Mouse (Mus musculus) hindbrain, embryonic 13.5 days (tissue): ENCODE results near the gene Snx17. TPM values are rescaled to one million over a fixed set of nuclear protein-coding genes. Genes with fewer than 3 reads are reported as not detected.
"Not testable (repeated sequence)": the region's sequence is repeated elsewhere in the genome, so short reads cannot be mapped to it uniquely, and the experiment has no call there.

Experiments
- ATAC-seq: fragments of 200-750 bp; cut with Nextera tagmentation; 2 replicates; pipeline ENCODE4 v1.8.0; 2017; ENCODE audit warnings: moderate TSS enrichment; ENCODE audit not compliant: low FRiP score
- H3K27ac ChIP-seq: fragments of 300-500 bp; sonication (generic); 2 replicates; pipeline ENCODE4 v1.5.1; 2015; ENCODE audit warnings: inconsistent platforms, mild to moderate bottlenecking, moderate library complexity
- H3K27me3 ChIP-seq: fragments of 300-500 bp; sonication (generic); 2 replicates; pipeline ENCODE4 v1.6.1; 2015; ENCODE audit warnings: mild to moderate bottlenecking, inconsistent platforms
- H3K36me3 ChIP-seq: fragments of 300-500 bp; sonication (generic); 2 replicates; pipeline ENCODE4 v1.6.1; 2015; ENCODE audit warnings: mild to moderate bottlenecking, inconsistent platforms
- H3K4me1 ChIP-seq: fragments of 300-500 bp; sonication (generic); replicated peaks from 2 replicates; pipeline ENCODE4 v1.6.1; 2015; ENCODE audit warnings: inconsistent platforms
- H3K4me2 ChIP-seq: fragments of 300-500 bp; sonication (generic); 2 replicates; pipeline ENCODE4 v1.6.1; 2015; ENCODE audit warnings: inconsistent platforms, mild to moderate bottlenecking, moderate library complexity
- H3K4me3 ChIP-seq: fragments of 300-500 bp; sonication (generic); 2 replicates; pipeline ENCODE4 v1.5.1; 2015; ENCODE audit warnings: mild to moderate bottlenecking, inconsistent platforms
- H3K9ac ChIP-seq: fragments of 300-500 bp; sonication (generic); 2 replicates; pipeline ENCODE4 v1.6.1; 2015; ENCODE audit warnings: mild to moderate bottlenecking, inconsistent platforms
- H3K9me3 ChIP-seq: fragments of 300-500 bp; sonication (generic); 2 replicates; pipeline ENCODE4 v1.6.1; 2016; ENCODE audit warnings: inconsistent platforms
- WGBS: fragments of 180-500 bp; shearing (Covaris S2); methylation state at CpG from one replicate; pipeline ENCODE4 v1.1.7; 2015; 5-methylcytosine and 5-hydroxymethylcytosine counted together
- polyA plus RNA-seq: library from polyadenylated mRNA; unstranded; fragments of >200 nt; fragmentation: Nextera tagmentation; extraction: Ambion mirVana; gene quantifications from 2 replicates; pipeline ENCODE4 v1.2.1, GENCODE M21; 2015

The Snx17 gene
- polyA plus RNA-seq, 1 experiment from 2014 or later, result 126 TPM

GRCm38 (mm10) chr5:31199321-31199892 is 6.4 kb downstream of the Snx17 start:
- H3K27ac ChIP-seq, result no peak overlapping the region
- peaks cover 31% of the 10 kb centered on the region for H3K4me1 ChIP-seq
- no peak overlapping the region for H3K9ac ChIP-seq
- 95% methylated on average over 19 of the region's 19 CpGs for WGBS
- H3K9me3 ChIP-seq, result peaks cover 5% of the 10 kb centered on the region
- H3K36me3 ChIP-seq, result peaks cover 82% of the 10 kb centered on the region
- H3K4me2 ChIP-seq, result no peak overlapping the region
- no peaks in the 10 kb centered on the region for H3K27me3 ChIP-seq
- H3K4me3 ChIP-seq, result 0 out of 2 replicates have a peak overlapping the region, but pooled peaks have one; percentile 62
- no peak for ATAC-seq

- Histone ChIP-seq H3K4me1 (peaks cover 27% of the 10 kb centered on the region), H3K36me3 (peaks cover 83% of the 10 kb centered on the region), H3K4me3 (peak overlapping the region; percentile 62; the same call in 1 of the 2 replicates), H3K4me2 (no peak overlapping the region), H3K9me3 (peaks cover 5% of the 10 kb centered on the region), H3K27ac (no peak overlapping the region), H3K9ac (no peak overlapping the region), H3K27me3 (no peaks in the 10 kb centered on the region)
- ATAC-seq, result no peak
- 91% methylated on average over 9 of the region's 9 CpGs for WGBS
These were observed 6.9 kb downstream of the Snx17 start for GRCm38 (mm10) chr5:31199893-31200292.

- peaks cover 5% of the 10 kb centered on the region for H3K9me3 ChIP-seq
- H3K27me3 ChIP-seq, result no peaks in the 10 kb centered on the region
- WGBS, result 94% methylated on average over 27 of the region's 27 CpGs
- ATAC-seq, result no peak
- peaks cover 83% of the 10 kb centered on the region for H3K36me3 ChIP-seq
- H3K4me1 ChIP-seq, result peaks cover 27% of the 10 kb centered on the region
- peak overlapping the region; percentile 91 for H3K4me2 ChIP-seq
- H3K4me3 ChIP-seq, result peak overlapping the region; percentile 62
- H3K9ac ChIP-seq, result peak overlapping the region; percentile 88; the same call in 1 of the 2 replicates
- H3K27ac ChIP-seq, result no peak overlapping the region
These were observed 7.3 kb downstream of the Snx17 start for GRCm38 (mm10) chr5:31200327-31200768.

GRCm38 (mm10) chr5:31201042-31201741 is 8.2 kb downstream of the Snx17 start:
- Histone ChIP-seq H3K4me2 (peak overlapping the region; percentile 91), H3K9me3 (peaks cover 5% of the 10 kb centered on the region), H3K27me3 (no peaks in the 10 kb centered on the region), H3K27ac (peak overlapping the region; percentile 90), H3K4me1 (peaks cover 27% of the 10 kb centered on the region), H3K36me3 (peaks cover 83% of the 10 kb centered on the region), H3K9ac (peak overlapping the region; percentile 88), H3K4me3 (peak overlapping the region; percentile 62)
- WGBS, result 21% methylated on average over 13 of the region's 13 CpGs
- no peak for ATAC-seq

- under 1% methylated on average over 53 of the region's 53 CpGs for WGBS
- peak within 1 kb of the TSS; percentile 88 for H3K9ac ChIP-seq
- peaks cover 82% of the 10 kb centered on the region for H3K36me3 ChIP-seq
- peak within 1 kb of the TSS; percentile 62 for H3K4me3 ChIP-seq
- H3K4me2 ChIP-seq, result peak within 1 kb of the TSS; percentile 91
- peak; percentile 98 for ATAC-seq
- no peaks in the 10 kb centered on the region for H3K27me3 ChIP-seq
- peaks cover 27% of the 10 kb centered on the region for H3K4me1 ChIP-seq
- peaks cover 5% of the 10 kb centered on the region for H3K9me3 ChIP-seq
- peak within 1 kb of the TSS; percentile 90 for H3K27ac ChIP-seq
These were observed 8.9 kb downstream of the Snx17 start, which contains the start of gene Zfp513 for GRCm38 (mm10) chr5:31201742-31202590. TSS of gene Zfp513 (minus strand) at chr5:31202303.

- Histone ChIP-seq H3K4me3 (peak overlapping the region; percentile 62), H3K4me1 (peaks cover 27% of the 10 kb centered on the region), H3K9me3 (peaks cover 5% of the 10 kb centered on the region), H3K9ac (peak overlapping the region; percentile 57; the same call in 1 of the 2 replicates), H3K27me3 (no peaks in the 10 kb centered on the region), H3K27ac (peak overlapping the region; percentile 89), H3K4me2 (peak overlapping the region; percentile 68), H3K36me3 (peaks cover 82% of the 10 kb centered on the region)
- WGBS, result 86% methylated on average over 7 of the region's 7 CpGs
- ATAC-seq, result no peak
These were observed 9.9 kb downstream of the Snx17 start for GRCm38 (mm10) chr5:31202933-31203332.

GRCm38 (mm10) chr5:31203866-31204265 is 10.8 kb downstream of the Snx17 start:
- Histone ChIP-seq H3K36me3 (peaks cover 73% of the 10 kb centered on the region), H3K9me3 (peaks cover 5% of the 10 kb centered on the region), H3K27ac (no peak overlapping the region), H3K4me2 (no peak overlapping the region), H3K9ac (no peak overlapping the region), H3K27me3 (no peaks in the 10 kb centered on the region), H3K4me1 (peaks cover 27% of the 10 kb centered on the region), H3K4me3 (no peak overlapping the region)
- 96% methylated on average over 2 of the region's 2 CpGs for WGBS
- ATAC-seq, result no peak

- Histone ChIP-seq H3K4me1 (peaks cover 27% of the 10 kb centered on the region), H3K27ac (no peak overlapping the region), H3K9ac (no peak overlapping the region), H3K4me2 (no peak overlapping the region), H3K36me3 (peaks cover 68% of the 10 kb centered on the region), H3K4me3 (no peak overlapping the region), H3K9me3 (peaks cover 5% of the 10 kb centered on the region), H3K27me3 (no peaks in the 10 kb centered on the region)
- ATAC-seq, result no peak
- WGBS, result 92% methylated on average over 6 of the region's 6 CpGs
These were observed 11.4 kb downstream of the Snx17 start for GRCm38 (mm10) chr5:31204421-31204820.

- H3K4me2 ChIP-seq, H3K36me3 ChIP-seq, H3K27me3 ChIP-seq, H3K4me3 ChIP-seq, H3K9ac ChIP-seq, H3K9me3 ChIP-seq, ATAC-seq, H3K27ac ChIP-seq: not testable (repeated sequence)
- peaks cover 19% of the 10 kb centered on the region for H3K4me1 ChIP-seq
- WGBS, result 92% methylated on average over 6 of the region's 6 CpGs
These were observed 23.5 kb downstream of the Snx17 start for GRCm38 (mm10) chr5:31216554-31216953.

- H3K27ac ChIP-seq, result no peak overlapping the region
- H3K27me3 ChIP-seq, result no peaks in the 10 kb centered on the region
- ATAC-seq, result no peak
- H3K36me3 ChIP-seq, result no peaks in the 10 kb centered on the region
- WGBS, result 67% methylated on average over 7 of the region's 7 CpGs
- H3K4me2 ChIP-seq, result peak overlapping the region; percentile 75
- peaks cover 26% of the 10 kb centered on the region for H3K4me1 ChIP-seq
- H3K4me3 ChIP-seq, result no peak overlapping the region
- no peak overlapping the region for H3K9ac ChIP-seq
- H3K9me3 ChIP-seq, result no peaks in the 10 kb centered on the region
These were observed 25.3 kb downstream of the Snx17 start for GRCm38 (mm10) chr5:31218294-31218693.

GRCm38 (mm10) chr5:31219070-31219469 is 26.0 kb downstream of the Snx17 start:
- H3K9me3 ChIP-seq, result no peaks in the 10 kb centered on the region
- ATAC-seq, result no peak
- H3K27me3 ChIP-seq, result no peaks in the 10 kb centered on the region
- H3K36me3 ChIP-seq, result no peaks in the 10 kb centered on the region
- peak overlapping the region; percentile 88 for H3K4me3 ChIP-seq
- H3K9ac ChIP-seq, result peak overlapping the region; percentile 26
- H3K27ac ChIP-seq, result no peak overlapping the region
- peaks cover 26% of the 10 kb centered on the region for H3K4me1 ChIP-seq
- H3K4me2 ChIP-seq, result peak overlapping the region; percentile 75
- 5% methylated on average over 2 of the region's 2 CpGs for whole genome bisulfite sequencing

GRCm38 (mm10) chr5:31219474-31219873 is 26.4 kb downstream of the Snx17 start:
- under 1% methylated on average over 11 of the region's 11 CpGs for WGBS
- Histone ChIP-seq H3K9me3 (no peaks in the 10 kb centered on the region), H3K36me3 (no peaks in the 10 kb centered on the region), H3K9ac (peak overlapping the region; percentile 96), H3K4me1 (peaks cover 26% of the 10 kb centered on the region), H3K27ac (peak overlapping the region; percentile 96), H3K27me3 (no peaks in the 10 kb centered on the region), H3K4me3 (peak overlapping the region; percentile 88), H3K4me2 (peak overlapping the region; percentile 75)
- ATAC-seq, result no peak
